Comparison of ENCODE assay signal across 9 mouse cellular contexts in the genomic region with DNA sequence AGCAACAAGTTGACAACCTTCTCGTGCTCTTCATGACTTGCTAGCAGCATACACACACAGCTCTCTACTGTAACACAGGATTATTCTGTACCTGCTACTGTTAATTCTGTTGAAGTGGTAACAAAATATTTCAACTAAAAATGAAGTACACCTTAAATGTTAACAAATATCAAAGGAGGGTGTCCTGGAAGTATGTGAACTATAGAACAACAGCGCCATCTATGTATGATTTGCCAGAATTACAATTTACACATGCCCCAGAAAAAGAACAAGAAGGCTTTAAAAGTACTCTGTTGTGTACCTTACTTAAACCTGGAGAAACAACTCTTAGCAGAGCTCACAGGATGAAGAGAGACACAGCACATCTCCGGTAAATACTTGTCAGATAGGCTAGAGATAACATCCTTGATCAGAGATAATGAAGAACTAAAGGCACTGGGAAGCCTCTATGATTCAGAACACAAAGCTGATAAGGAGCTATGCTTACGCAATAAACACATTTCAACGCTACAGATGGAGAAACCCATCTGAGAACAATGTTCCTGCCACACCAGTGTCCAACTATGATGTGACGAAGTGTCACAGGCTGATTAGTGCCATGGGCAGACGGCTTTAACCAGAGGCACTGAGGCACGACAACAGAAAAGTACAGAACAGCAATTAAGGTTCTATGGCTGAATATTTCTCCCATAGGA. TPM values are rescaled to one million over a fixed set of nuclear protein-coding genes. Genes with fewer than 3 reads are reported as not detected.
DNase-seq lines count a peak whose midpoint lies in the region; ATAC-seq and TF ChIP-seq lines count a peak whose summit lies in the region.
"Had no signal": no experiment of that assay in that cellular context is flagged by ENCODE, and none has a peak within 500 bp of the region (broad histone marks: within the 10 kb centered on the region; RNA-seq: fewer than 3 reads in every experiment).

No protein-coding gene starts in this region.

- no peak for TF ChIP-seq EP300 in liver, embryonic 14.5 days (IDR thresholded peaks at IDR 0.05; ENCODE audit: low read depth)

- H3K4me1 ChIP-seq in embryonic facial prominence, embryonic 11.5 days (ENCODE audit: control insufficient read depth, insufficient read depth, low read length): no peaks in the 10 kb centered on the region
- no peaks in the 10 kb centered on the region for H3K4me1 ChIP-seq in embryonic facial prominence, embryonic 10.5 days
- H3K4me1 ChIP-seq in liver, embryonic 14.5 days (replicated peaks; ENCODE audit: control insufficient read depth in 2 of 2, insufficient read depth in 2 of 2, low read length in 1 of 2): no peaks in the 10 kb centered on the region

- no peak overlapping the region for H3K9ac ChIP-seq in embryonic facial prominence, embryonic 11.5 days (replicated peaks; ENCODE audit: low read length)
- no peak overlapping the region for H3K9ac ChIP-seq in liver, embryonic 14.5 days (replicated peaks)

- WGBS in embryonic facial prominence, embryonic 11.5 days: 77% methylated on average over 8 of the region's 8 CpGs
- WGBS in embryonic facial prominence, embryonic 10.5 days: 79% methylated on average over 8 of the region's 8 CpGs
- WGBS in liver, embryonic 14.5 days (ENCODE audit: insufficient replicate concordance): 59% methylated on average over 8 of the region's 8 CpGs

- no peaks in the 10 kb centered on the region for H3K9me3 ChIP-seq in embryonic facial prominence, embryonic 11.5 days (replicated peaks; ENCODE audit: control insufficient read depth, low read length)
- peaks cover 3% of the 10 kb centered on the region; the same call in 1 of the 2 replicates for H3K9me3 ChIP-seq in embryonic facial prominence, embryonic 10.5 days
- H3K9me3 ChIP-seq in liver, embryonic 14.5 days (ENCODE audit: control insufficient read depth, low read length): no peaks in the 10 kb centered on the region

- H3K4me3 ChIP-seq in embryonic facial prominence, embryonic 11.5 days (ENCODE audit: low read depth, low read length): no peak overlapping the region
- H3K4me3 ChIP-seq in embryonic facial prominence, embryonic 10.5 days: no peak overlapping the region
- H3K4me3 ChIP-seq in liver, embryonic 14.5 days (ENCODE audit: insufficient read depth in 1 of 2, low read depth in 2 of 2, low read length in 2 of 2): no peak overlapping the region

- H3K36me3 ChIP-seq in embryonic facial prominence, embryonic 11.5 days (replicated peaks; ENCODE audit: control insufficient read depth, insufficient read depth, low read depth, low read length): peaks cover 7% of the 10 kb centered on the region
- peaks cover 99% of the 10 kb centered on the region for H3K36me3 ChIP-seq in embryonic facial prominence, embryonic 10.5 days (replicated peaks)
- H3K36me3 ChIP-seq in liver, embryonic 14.5 days (replicated peaks; ENCODE audit: control insufficient read depth, insufficient read depth, low read depth): peaks cover 32% of the 10 kb centered on the region

- no peaks in the 10 kb centered on the region for H3K27me3 ChIP-seq in embryonic facial prominence, embryonic 11.5 days (ENCODE audit: control insufficient read depth, insufficient read depth, low read length)
- no peaks in the 10 kb centered on the region for H3K27me3 ChIP-seq in embryonic facial prominence, embryonic 10.5 days (replicated peaks; ENCODE audit: low read depth, poor library complexity, severe bottlenecking)
- H3K27me3 ChIP-seq in liver, embryonic 14.5 days (ENCODE audit: control insufficient read depth, insufficient read depth, low read length): no peaks in the 10 kb centered on the region

- DNase-seq in embryonic facial prominence, embryonic 11.5 days (ENCODE audit: low spot score): peak; percentile 69
- no peak for DNase-seq in embryonic facial prominence, embryonic 10.5 days (ENCODE audit: low spot score)
- peak in 1 of 3 experiments; percentile 28 for DNase-seq in liver, embryonic 14.5 days (ENCODE audit: low read depth in 3 of 3, low spot score in 3 of 3)
- DNase-seq in liver: no peak
- DNase-seq in c-Kit-positive CD71-positive TER-119-positive erythroid progenitor cells, embryonic 14.5 days (ENCODE audit: low spot score): peak; percentile 48
- DNase-seq in naive thymus-derived CD4-positive, alpha-beta T cell, adult 2 months (ENCODE audit: low read depth): peak; percentile 70
- DNase-seq in spleen, postnatal 36 days (ENCODE audit: low spot score in 2 of 2): no peak
- DNase-seq in neural tube, embryonic 10.5 days (ENCODE audit: extremely low spot score, low spot score): no peak

- ATAC-seq in embryonic facial prominence, embryonic 11.5 days (replicated peaks; ENCODE audit: insufficient number of reproducible peaks, low FRiP score, low TSS enrichment, low read depth): no peak
- no peak for ATAC-seq in liver, embryonic 14.5 days (ENCODE audit: insufficient read depth)

- no peak overlapping the region for H3K27ac ChIP-seq in embryonic facial prominence, embryonic 11.5 days (replicated peaks; ENCODE audit: low read depth, low read length)
- no peak overlapping the region for H3K27ac ChIP-seq in embryonic facial prominence, embryonic 10.5 days (replicated peaks)
- H3K27ac ChIP-seq in liver, embryonic 14.5 days: no peak overlapping the region

- peak; percentile 43; the same call in 1 of the 2 replicates for TF ChIP-seq CTCF in liver, embryonic 14.5 days (IDR thresholded peaks at IDR 0.05; ENCODE audit: low read depth)

- no peak overlapping the region for H3K4me2 ChIP-seq in embryonic facial prominence, embryonic 11.5 days (ENCODE audit: low read depth, low read length)
- no peak overlapping the region for H3K4me2 ChIP-seq in liver, embryonic 14.5 days (ENCODE audit: low read depth)

RNA-seq across cellular contexts. Expression of gene Ndufa10, which starts 19.8 kb away (rescaled TPM):
- polyA plus RNA-seq in embryonic facial prominence, embryonic 11.5 days (2014; fragmentation: Nextera tagmentation; extraction: Ambion mirVana): 275 and 332 TPM in 2 replicates
- 319 and 321 TPM in 2 replicates for polyA plus RNA-seq in embryonic facial prominence, embryonic 10.5 days (2016; fragmentation: Nextera tagmentation; extraction: Ambion mirVana)
- 39.5 and 44.0 TPM in 2 replicates for polyA plus RNA-seq in liver, embryonic 14.5 days (2012; rRNA removed)
- 152 and 153 TPM in 2 replicates for polyA plus RNA-seq in liver, embryonic 14.5 days (2014; fragmentation: Nextera tagmentation; extraction: Ambion mirVana)

RNA-seq across cellular contexts. Expression of gene Olfr1416, which starts 31.0 kb away (rescaled TPM):
- polyA plus RNA-seq in embryonic facial prominence, embryonic 11.5 days (2014; fragmentation: Nextera tagmentation; extraction: Ambion mirVana): not detected in 2 replicates
- polyA plus RNA-seq in embryonic facial prominence, embryonic 10.5 days (2016; fragmentation: Nextera tagmentation; extraction: Ambion mirVana): not detected in 2 replicates
- not detected in 2 replicates for polyA plus RNA-seq in liver, embryonic 14.5 days (2012; rRNA removed)
- polyA plus RNA-seq in liver, embryonic 14.5 days (2014; fragmentation: Nextera tagmentation; extraction: Ambion mirVana): not detected in 2 replicates
- polyA plus RNA-seq: neural tube, embryonic 14.5 days had no signal

RNA-seq across cellular contexts. Expression of gene Olfr1415, which starts 42.0 kb away (rescaled TPM):
- polyA plus RNA-seq in embryonic facial prominence, embryonic 11.5 days (2014; fragmentation: Nextera tagmentation; extraction: Ambion mirVana): not detected in 2 replicates
- 0.15 TPM in 1 of 2 replicates, not detected in the other for polyA plus RNA-seq in embryonic facial prominence, embryonic 10.5 days (2016; fragmentation: Nextera tagmentation; extraction: Ambion mirVana)
- polyA plus RNA-seq in liver, embryonic 14.5 days (2012; rRNA removed): not detected in 2 replicates
- polyA plus RNA-seq in liver, embryonic 14.5 days (2014; fragmentation: Nextera tagmentation; extraction: Ambion mirVana): not detected in 2 replicates
- polyA plus RNA-seq: neural tube, embryonic 14.5 days had no signal

Comparison
In these comparisons a context has a peak if more than half of its experiments do, and no peak if none do; other contexts are left out.
1. DNase-seq: peak in embryonic facial prominence, embryonic 11.5 days (single experiment), c-Kit-positive CD71-positive TER-119-positive erythroid progenitor cells, embryonic 14.5 days (single experiment) and naive thymus-derived CD4-positive, alpha-beta T cell, adult 2 months (single experiment); none in embryonic facial prominence, embryonic 10.5 days (single experiment), liver (single experiment), spleen, postnatal 36 days (0 of 2) and neural tube, embryonic 10.5 days (single experiment).